Mouse (Mus musculus) adrenal gland, postnatal 25 days (tissue): ENCODE measurements at regions not wholly inside any gene's neighbourhood (a gene's known extent, or its start where the extent isn't known, plus 50 kb on each side); places are given as distances from the start of the nearest gene placed in this dataset.
"Not testable (repeated sequence)": the region's sequence is repeated elsewhere in the genome, so short reads cannot be mapped to it uniquely, and the experiment has no call there.

ENCODE experiments used
- DNase-seq: peaks from one replicate; pipeline ENCODE4 v3.0.0; 2021; ENCODE audit warnings: mixed read lengths

DNA sequence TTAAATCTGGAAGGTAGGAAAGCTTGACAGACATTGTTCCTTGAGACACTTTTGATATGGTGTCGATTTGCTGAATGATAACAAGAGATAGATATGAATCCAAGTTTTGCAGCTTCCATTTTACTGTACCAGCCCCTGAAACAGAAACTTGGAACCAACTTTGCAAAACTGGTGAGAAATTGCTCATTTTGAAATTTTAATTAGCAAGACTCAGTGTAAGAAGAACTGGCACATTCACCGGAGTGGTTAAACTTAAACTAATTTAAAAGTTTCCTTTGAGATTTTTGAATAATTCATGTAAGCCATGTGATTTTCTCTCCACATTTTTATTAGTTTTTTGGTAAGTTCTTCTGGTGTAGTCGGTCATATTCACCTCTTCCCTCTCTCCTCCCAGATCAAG is 85.3 kb downstream of the Slitrk1 start:
- no peak for DNase-seq

DNA sequence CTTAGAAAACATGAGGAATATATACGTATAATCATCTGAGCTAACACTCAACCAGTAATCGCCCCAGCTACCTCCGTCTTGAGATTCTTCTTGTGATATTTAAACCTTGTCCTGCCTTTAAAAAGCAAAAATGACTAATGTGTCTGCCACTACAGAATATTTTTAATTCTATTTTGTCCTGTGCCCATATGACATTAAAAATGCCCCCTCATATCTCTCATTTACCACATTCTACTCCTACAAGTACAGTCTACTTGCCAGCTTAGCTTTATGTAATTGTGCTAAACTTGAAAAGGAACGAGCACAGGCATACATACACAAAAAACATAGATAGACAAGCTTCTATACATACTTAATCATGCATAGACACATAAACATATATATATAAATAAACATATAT is 92.4 kb downstream of the Slitrk1 start:
- no peak for DNase-seq

DNA sequence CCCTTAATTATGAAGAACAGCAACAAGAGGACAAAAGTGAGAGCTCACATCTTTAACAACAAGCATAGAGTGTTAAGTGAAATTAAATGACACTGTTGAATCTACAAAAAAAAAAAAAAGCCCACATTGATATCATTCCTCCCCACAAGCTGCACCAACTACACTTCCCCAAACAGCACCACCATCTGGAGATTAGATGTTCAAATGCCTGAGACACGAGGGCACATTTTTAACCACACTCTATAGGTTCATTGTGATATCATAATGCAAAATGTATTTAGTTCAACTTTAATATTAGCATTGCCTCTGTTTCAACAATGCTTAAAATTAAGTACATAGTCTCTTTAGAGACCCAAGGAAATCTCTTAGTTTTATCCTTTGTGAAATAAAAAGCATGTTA is 94.6 kb downstream of the Slitrk1 start:
- DNase-seq, result no peak

DNA sequence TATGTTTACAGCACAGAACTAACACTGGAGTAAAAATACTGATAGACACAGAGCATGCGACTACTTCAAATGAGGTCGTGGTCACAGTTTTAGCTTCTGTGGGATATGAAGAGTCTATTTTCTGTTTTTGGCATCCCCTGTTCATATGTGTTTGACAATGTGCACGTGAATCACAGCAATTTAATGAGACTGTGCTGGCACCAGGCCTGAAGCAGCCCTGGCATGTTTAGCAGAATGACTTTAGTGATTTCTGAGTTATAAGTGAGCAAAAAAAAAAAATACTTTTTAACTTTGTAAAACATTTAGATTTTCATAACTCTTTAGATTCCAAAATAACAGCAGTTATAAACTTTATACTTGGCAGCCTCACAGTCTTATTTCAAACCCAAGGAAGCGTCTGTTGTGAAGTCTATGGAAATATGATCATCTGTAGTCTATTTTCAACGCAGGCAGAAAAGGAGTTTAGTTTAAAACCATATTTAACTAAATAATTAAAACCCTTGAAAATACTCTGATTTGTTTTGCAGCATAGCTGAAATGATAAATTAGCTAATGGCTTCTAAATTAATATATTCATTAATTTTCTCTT is 108.5 kb downstream of the Slitrk1 start:
- DNase-seq, result no peak

DNA sequence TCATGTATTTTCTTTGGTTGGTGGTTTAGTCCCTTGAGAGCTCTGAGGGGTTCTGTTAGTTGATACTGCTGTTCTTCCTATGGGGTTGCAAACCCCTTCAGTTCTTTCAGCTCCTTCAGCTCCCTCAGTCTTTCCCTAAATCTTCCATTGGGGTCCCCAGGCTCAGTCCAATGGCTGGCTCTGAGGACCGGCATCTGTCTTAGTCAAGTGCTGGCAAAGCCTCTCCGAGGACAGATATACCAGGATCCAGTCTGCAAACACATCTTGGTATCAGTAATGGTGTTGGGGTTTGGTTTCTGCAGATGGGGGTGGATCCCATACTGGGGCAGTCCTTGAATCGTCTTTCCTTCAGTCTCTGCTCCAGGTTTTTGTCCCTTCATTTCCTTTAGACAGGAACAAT is 115.1 kb downstream of the Slitrk1 start:
- DNase-seq, result no peak

DNA sequence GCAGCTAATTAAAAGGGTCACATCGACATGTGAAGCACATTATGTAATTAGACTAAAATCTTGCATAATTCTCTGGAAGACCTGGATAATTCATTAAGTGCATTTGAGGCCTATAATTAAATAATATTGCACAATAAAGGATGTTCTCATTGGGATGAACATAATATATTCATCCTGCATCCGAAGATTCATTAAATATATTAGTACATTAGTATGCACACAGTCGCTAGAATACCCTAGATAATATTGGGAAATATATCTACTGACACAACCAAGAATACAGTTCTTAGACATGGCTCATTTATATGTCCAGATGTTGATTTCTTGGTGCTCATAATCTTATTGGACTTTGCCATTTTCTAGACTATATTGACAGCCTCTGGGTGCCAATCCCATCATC is 121.5 kb downstream of the Slitrk1 start:
- no peak for DNase-seq

DNA sequence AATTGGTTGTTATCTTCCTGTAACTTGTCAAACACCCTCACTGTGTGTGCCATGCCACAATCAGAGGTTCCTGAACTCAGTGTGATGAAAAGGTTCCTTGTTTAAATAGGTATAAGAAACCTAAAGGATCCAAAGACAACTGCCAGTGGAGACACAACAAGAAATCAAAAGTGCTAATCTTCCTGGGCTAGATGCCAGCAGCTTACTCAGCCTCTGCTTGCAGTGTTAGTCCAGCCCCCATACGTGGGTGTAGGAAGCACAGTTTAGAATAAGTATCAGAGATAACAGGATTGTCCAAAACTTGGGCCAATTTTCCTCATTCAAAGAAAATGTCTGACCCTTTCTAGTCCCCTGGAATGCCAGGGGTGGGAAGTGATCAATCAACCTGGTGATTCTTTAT is 122.7 kb downstream of the Slitrk1 start:
- peak; percentile 1 for DNase-seq

DNA sequence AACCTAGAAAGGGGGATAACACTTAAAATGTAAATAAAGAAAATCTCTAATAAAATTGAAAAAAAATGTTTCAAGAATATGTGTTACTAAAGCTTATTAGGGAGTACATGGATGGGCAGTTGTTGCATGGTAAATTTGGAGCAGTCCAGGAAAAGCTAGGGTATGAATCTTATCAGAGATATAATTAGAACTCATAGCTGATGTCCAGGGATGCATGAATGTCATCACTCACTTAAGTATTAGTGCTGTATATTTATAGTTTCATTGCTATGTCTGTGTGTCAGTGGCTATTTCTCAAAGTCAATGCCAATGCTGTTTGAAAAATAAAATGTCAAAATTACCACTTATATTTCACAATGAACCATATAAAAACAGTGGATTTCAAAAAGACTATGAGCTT is 165.2 kb downstream of the Slitrk1 start:
- DNase-seq, result no peak

DNA sequence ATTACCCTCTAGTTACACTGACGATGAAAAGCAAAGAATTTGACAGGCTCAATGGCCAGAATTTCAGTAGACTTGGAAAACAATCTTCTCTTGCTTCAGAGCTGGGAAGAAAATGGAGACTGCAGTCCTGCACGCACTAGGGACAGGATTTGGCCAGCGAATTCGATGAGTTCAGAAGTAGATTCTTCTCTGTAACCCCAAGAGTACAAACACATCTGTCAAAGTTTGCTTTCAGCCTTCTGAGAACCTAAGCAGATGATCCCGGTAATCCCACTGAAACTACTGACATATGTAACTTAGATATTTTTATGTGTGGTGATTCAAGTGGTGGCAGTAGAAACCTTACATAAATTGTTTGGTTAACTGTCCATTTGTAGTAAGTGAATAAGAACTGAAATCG is 202.1 kb downstream of the Slitrk1 start:
- no peak for DNase-seq

DNA sequence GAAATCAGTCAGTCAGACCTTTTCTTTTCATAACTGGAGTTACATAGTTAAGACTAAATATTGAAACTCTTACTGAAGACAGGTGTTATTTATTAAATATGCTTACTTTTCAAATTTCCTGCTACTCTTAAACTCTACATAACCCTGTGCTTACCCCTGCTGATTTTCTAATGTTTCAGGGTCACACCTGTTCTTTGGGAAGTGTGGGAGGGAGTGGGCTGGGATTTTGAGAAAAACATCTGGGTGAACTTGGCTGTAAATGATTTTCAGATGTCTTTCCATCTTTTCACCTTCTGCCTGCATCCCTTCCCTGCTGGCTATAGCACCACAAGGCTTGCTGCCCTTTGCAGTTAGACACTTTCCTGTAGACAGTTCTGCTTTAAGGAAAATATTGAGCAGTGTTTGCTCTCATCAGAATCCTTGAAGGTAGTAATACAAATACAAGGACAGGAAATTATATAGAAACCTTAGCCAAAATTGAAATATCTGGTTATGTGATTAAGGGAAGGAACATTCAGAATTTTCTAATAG is 204.8 kb downstream of the Slitrk1 start:
- DNase-seq, result no peak

DNA sequence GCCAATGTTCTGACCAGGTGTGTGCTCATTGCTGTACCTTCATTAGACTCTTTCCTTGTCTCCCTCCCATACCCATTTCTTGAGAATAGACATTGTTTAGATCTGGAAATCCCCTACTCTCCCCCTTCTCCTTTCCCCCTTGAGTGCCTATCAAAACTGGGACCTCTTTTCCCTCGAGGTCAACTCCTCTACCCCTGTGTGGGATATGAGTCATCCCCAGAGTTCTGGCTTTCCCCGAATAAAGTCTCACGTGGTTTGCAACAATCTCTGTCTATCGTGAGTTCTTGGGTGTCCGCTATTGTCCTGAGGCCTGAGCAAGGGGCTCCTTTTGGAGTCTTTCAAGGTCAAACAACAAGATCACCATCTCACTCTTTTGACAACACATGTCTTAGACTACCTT is 209.3 kb downstream of the Slitrk1 start:
- DNase-seq, result not testable (repeated sequence)

DNA sequence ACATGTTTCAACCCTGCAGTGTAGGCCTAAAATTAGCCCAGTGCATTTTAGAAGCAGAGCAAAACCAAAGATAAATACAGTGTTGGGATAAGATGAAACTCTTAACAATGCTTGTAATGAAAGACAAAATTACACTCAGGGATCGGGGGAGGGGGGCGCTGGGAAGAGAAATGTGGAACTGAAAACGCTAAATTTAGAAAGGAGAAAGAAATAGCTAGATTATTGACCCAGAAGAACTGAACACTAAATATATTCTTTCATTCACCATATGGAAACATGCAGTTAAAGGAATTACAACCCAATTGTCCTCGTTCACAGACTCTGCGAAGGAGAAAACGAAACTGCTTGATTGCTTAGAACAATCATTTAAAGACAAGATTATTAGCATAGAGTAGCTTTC is 249.1 kb downstream of the Slitrk1 start:
- DNase-seq, result no peak

DNA sequence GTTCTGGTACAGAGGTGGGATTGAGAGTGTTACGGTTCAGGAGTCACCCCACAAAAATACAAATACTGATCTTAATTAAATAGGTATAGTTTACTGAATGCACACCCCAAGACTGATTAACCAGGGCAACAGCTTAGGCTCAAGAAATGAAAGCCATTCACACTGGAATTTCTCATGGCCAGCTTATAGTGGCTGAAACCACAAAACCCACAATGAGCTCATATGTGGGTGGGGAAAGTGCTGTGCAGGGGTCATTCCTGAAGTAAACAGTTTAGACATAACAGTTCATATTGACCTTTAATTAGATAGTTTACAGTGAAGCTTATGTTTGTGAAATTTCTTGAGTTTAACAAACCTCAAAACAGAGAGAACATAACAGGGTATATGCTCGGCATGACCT is 275.7 kb downstream of the Slitrk1 start:
- DNase-seq, result no peak

DNA sequence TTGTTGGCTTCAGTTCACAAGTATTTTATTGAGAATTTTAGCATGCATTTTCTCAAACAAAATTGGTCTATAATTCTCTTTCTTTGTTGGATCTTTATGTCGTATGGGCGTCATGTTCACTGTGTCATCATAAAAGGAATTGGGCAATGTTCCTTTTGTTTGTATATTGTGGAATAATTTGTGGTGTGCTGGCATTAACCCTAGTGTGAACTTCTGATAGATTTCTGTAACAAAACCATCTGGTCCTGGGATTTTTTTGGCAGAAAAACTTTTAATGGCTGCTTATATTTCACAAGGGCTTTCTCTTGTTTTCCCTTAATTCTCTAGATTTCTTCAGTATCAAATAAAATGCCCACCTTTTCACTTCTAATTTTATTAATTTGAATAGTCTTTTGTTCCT is 278.7 kb downstream of the Slitrk1 start:
- DNase-seq, result no peak

DNA sequence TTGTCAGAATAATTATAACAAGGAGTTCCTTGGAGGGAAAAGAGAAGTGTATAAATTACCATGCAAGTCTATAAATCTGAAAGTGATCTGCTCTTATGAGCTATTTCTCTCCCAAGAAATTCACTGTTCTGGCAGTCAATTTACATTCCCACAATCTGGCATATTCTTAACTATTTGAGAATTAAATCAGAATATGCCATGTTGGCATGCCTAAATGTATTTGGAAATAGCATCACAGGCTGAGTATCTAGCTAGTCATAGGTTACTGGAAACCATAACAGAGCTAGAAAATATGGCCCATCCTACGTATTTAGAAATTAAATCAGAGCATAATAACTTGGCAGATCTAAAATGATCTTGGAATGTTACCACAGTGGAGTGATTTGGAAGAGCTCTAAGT is 303.9 kb downstream of the Slitrk1 start:
- no peak for DNase-seq
